Mouse (Mus musculus) embryonic facial prominence, embryonic 11.5 days (tissue): ENCODE data around the gene Pgc. TPM values are rescaled to one million over a fixed set of nuclear protein-coding genes. Genes with fewer than 3 reads are reported as not detected.

Source experiments
- ATAC-seq: fragments of 200-750 bp; cut with Nextera tagmentation; replicated peaks from 2 replicates; pipeline ENCODE4 v1.8.0; 2017; ENCODE audit warnings: low read depth; ENCODE audit not compliant: insufficient number of reproducible peaks, low FRiP score, low TSS enrichment
- DNase-seq: peaks from one replicate; pipeline ENCODE4 v3.0.0-alpha.2; 2015; ENCODE audit warnings: low spot score
- H3K27ac ChIP-seq: fragments of 300-500 bp; sonication (generic); replicated peaks from 2 replicates; pipeline ENCODE4 v1.5.1; 2014; ENCODE audit warnings: mild to moderate bottlenecking, low read depth, low read length, control low read depth
- H3K27me3 ChIP-seq: fragments of 300-500 bp; sonication (generic); 2 replicates; pipeline ENCODE4 v1.6.1; 2014; ENCODE audit warnings: mild to moderate bottlenecking, low read length, moderate library complexity, mixed read lengths; ENCODE audit not compliant: control insufficient read depth, insufficient read depth
- H3K36me3 ChIP-seq: fragments of 300-500 bp; sonication (generic); replicated peaks from 2 replicates; pipeline ENCODE4 v1.6.1; 2014; ENCODE audit warnings: low read depth, mild to moderate bottlenecking, low read length, moderate library complexity, mixed read lengths; ENCODE audit not compliant: control insufficient read depth, insufficient read depth
- H3K4me1 ChIP-seq: fragments of 300-500 bp; sonication (generic); 2 replicates; pipeline ENCODE4 v1.6.1; 2014; ENCODE audit warnings: low read length, mixed read lengths; ENCODE audit not compliant: control insufficient read depth, insufficient read depth
- H3K4me2 ChIP-seq: fragments of 300-500 bp; sonication (generic); 2 replicates; pipeline ENCODE4 v1.6.1; 2014; ENCODE audit warnings: low read depth, mild to moderate bottlenecking, control low read depth, low read length, moderate library complexity
- H3K4me3 ChIP-seq: fragments of 300-500 bp; sonication (generic); 2 replicates; pipeline ENCODE4 v1.5.1; 2014; ENCODE audit warnings: low read depth, low read length, control low read depth
- H3K9ac ChIP-seq: fragments of 300-500 bp; sonication (generic); replicated peaks from 2 replicates; pipeline ENCODE4 v1.6.1; 2014; ENCODE audit warnings: mild to moderate bottlenecking, control low read depth, low read length
- H3K9me3 ChIP-seq: fragments of 300-500 bp; sonication (generic); replicated peaks from 2 replicates; pipeline ENCODE4 v1.6.1; 2016; ENCODE audit warnings: mild to moderate bottlenecking, low read length, inconsistent platforms, mixed read lengths; ENCODE audit not compliant: control insufficient read depth
- WGBS: fragments of 180-500 bp; shearing (Covaris S2); extraction: QIAGEN DNeasy Blood & Tissue Kit; methylation state at CpG from one replicate; pipeline ENCODE4 v1.1.7; 2014; 5-methylcytosine and 5-hydroxymethylcytosine counted together
- polyA plus RNA-seq: library from polyadenylated mRNA; unstranded; fragments of >200 nt; fragmentation: Nextera tagmentation; extraction: Ambion mirVana; gene quantifications from 2 replicates; pipeline ENCODE4 v1.2.1, GENCODE M21; 2014

Pgc gene
- polyA plus RNA-seq, 1 experiment from 2014 or later = 0.15 TPM

GRCm38 (mm10) chr17:47711883-47712282, 14.8 kb upstream of the Pgc start:
- 77% methylated on average over 6 of the region's 6 CpGs for WGBS
- DNase-seq (no peak), ATAC-seq (no peak)
- no peaks in the 10 kb centered on the region for H3K36me3 ChIP-seq
- H3K4me3 ChIP-seq = no peak overlapping the region
- H3K9me3 ChIP-seq = no peaks in the 10 kb centered on the region
- no peaks in the 10 kb centered on the region for H3K4me1 ChIP-seq
- no peaks in the 10 kb centered on the region for H3K27me3 ChIP-seq
- no peak overlapping the region for H3K27ac ChIP-seq
- no peak overlapping the region for H3K4me2 ChIP-seq
- H3K9ac ChIP-seq = no peak overlapping the region

- Histone ChIP-seq H3K4me2 (no peak overlapping the region), H3K9ac (no peak overlapping the region), H3K27me3 (no peaks in the 10 kb centered on the region), H3K36me3 (no peaks in the 10 kb centered on the region), H3K4me1 (no peaks in the 10 kb centered on the region), H3K27ac (no peak overlapping the region), H3K4me3 (no peak overlapping the region), H3K9me3 (no peaks in the 10 kb centered on the region)
- 47% methylated on average over 17 of the region's 22 CpGs for WGBS
- ATAC-seq (no peak), DNase-seq (no peak)
Measured at GRCm38 (mm10) chr17:47712889-47713571, 13.6 kb upstream of the Pgc start.

GRCm38 (mm10) chr17:47715037-47715436, 11.6 kb upstream of the Pgc start:
- H3K4me1 ChIP-seq = no peaks in the 10 kb centered on the region
- no peak overlapping the region for H3K9ac ChIP-seq
- no peak overlapping the region for H3K27ac ChIP-seq
- no peak overlapping the region for H3K4me3 ChIP-seq
- H3K27me3 ChIP-seq = no peaks in the 10 kb centered on the region
- DNase-seq (no peak), ATAC-seq (no peak)
- H3K4me2 ChIP-seq = no peak overlapping the region
- no peaks in the 10 kb centered on the region for H3K36me3 ChIP-seq
- 61% methylated on average over 3 of the region's 3 CpGs for WGBS
- no peaks in the 10 kb centered on the region for H3K9me3 ChIP-seq

- Histone ChIP-seq H3K4me1 (no peaks in the 10 kb centered on the region), H3K27ac (no peak overlapping the region), H3K4me2 (no peak overlapping the region), H3K9me3 (no peaks in the 10 kb centered on the region), H3K9ac (no peak overlapping the region), H3K27me3 (no peaks in the 10 kb centered on the region), H3K4me3 (no peak overlapping the region), H3K36me3 (no peaks in the 10 kb centered on the region)
- DNase-seq = no peak
- ATAC-seq = no peak
- 91% methylated on average over 4 of the region's 4 CpGs for WGBS
Measured at GRCm38 (mm10) chr17:47721183-47721582, 5.5 kb upstream of the Pgc start.

- no peaks in the 10 kb centered on the region for H3K36me3 ChIP-seq
- 48% methylated on average over 24 of the region's 24 CpGs for WGBS
- H3K9me3 ChIP-seq = no peaks in the 10 kb centered on the region
- no peak for DNase-seq
- H3K27ac ChIP-seq = no peak overlapping the region
- H3K9ac ChIP-seq = no peak overlapping the region
- H3K4me1 ChIP-seq = no peaks in the 10 kb centered on the region
- no peak for ATAC-seq
- H3K4me2 ChIP-seq = no peak overlapping the region
- H3K4me3 ChIP-seq = no peak overlapping the region
- H3K27me3 ChIP-seq = no peaks in the 10 kb centered on the region
Measured at GRCm38 (mm10) chr17:47730633-47731575, 4.3 kb downstream of the Pgc start.

GRCm38 (mm10) chr17:47735553-47736100, 9.0 kb downstream of the Pgc start:
- 69% methylated on average over 14 of the region's 14 CpGs for WGBS
- no peak overlapping the region for H3K27ac ChIP-seq
- no peak overlapping the region for H3K4me3 ChIP-seq
- H3K36me3 ChIP-seq = no peaks in the 10 kb centered on the region
- peaks cover 16% of the 10 kb centered on the region for H3K27me3 ChIP-seq
- H3K9ac ChIP-seq = no peak overlapping the region
- peaks cover 7% of the 10 kb centered on the region for H3K4me1 ChIP-seq
- ATAC-seq = no peak
- no peak for DNase-seq
- H3K4me2 ChIP-seq = no peak overlapping the region
- no peaks in the 10 kb centered on the region for H3K9me3 ChIP-seq

GRCm38 (mm10) chr17:47736856-47737255, 10.2 kb downstream of the Pgc start, which contains the start of gene Tfeb:
TSS of gene Tfeb (plus strand) at chr17:47737030.
- peak within 1 kb of the TSS; percentile 57 for H3K9ac ChIP-seq
- peak within 1 kb of the TSS; percentile 98 for H3K4me2 ChIP-seq
- H3K27me3 ChIP-seq = peaks cover 16% of the 10 kb centered on the region
- H3K4me1 ChIP-seq = peaks cover 7% of the 10 kb centered on the region
- no peaks in the 10 kb centered on the region for H3K9me3 ChIP-seq
- ATAC-seq (peak; percentile 67), DNase-seq (peak; percentile 96)
- H3K27ac ChIP-seq = no peak within 1 kb of the TSS
- WGBS = 0% methylated on average over 44 of the region's 47 CpGs
- no peaks in the 10 kb centered on the region for H3K36me3 ChIP-seq
- H3K4me3 ChIP-seq = peak within 1 kb of the TSS; percentile 68
